Mouse (Mus musculus): ENCODE data around the gene Cdh23. TPM values are rescaled to one million over a fixed set of nuclear protein-coding genes. Genes with fewer than 3 reads are reported as not detected.

Cdh23 gene
- total and polyA plus RNA-seq, 3 experiments = 0.05 TPM; not detected in 2

DNA sequence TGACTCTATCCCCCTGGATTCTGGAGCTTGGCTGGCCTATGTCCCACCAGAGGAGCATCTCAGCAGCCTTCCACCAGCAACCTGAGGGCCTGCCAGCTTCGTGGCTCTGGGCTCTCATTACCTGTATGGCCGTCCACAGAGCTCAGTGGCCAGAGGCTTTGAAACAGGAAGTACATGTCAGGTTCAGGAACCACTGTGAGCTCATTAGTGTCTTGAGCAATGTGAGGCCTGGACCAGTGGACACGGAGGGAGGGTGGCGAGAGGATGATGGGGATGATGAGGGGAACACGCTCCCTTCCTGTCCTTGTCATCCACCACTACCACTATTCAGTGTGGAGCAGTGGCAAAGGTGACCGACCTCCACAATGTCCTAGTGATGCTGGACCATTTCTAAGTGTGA is 326.9 kb downstream of the Cdh23 start:
- H3K4me1 ChIP-seq (ENCODE audit: insufficient read depth, low read depth, low read length) = no peaks in the 10 kb centered on the region
- 0 out of 2 replicates have a peak, but pooled peaks cover 2% of the 10 kb centered on the region for H3K9me3 ChIP-seq (replicated peaks)
- no peaks in the 10 kb centered on the region for H3K36me3 ChIP-seq (replicated peaks)
- no peak for DNase-seq (ENCODE audit: low spot score)
- no peak overlapping the region for H3K4me3 ChIP-seq (ENCODE audit: low read depth, low read length)
- TF ChIP-seq GATA1 (IDR thresholded peaks at IDR 0.05; ENCODE audit: borderline replicate concordance, low read length) = no peak
- no peak for TF ChIP-seq CTCF (IDR thresholded peaks at IDR 0.05; ENCODE audit: low read depth, low read length)
- no peak for TF ChIP-seq POLR2AphosphoS5 (IDR thresholded peaks at IDR 0.05; ENCODE audit: insufficient replicate concordance, low read depth, low read length)
- no peak for TF ChIP-seq TAL1 (conservative IDR thresholded peaks at IDR 0.05; ENCODE audit: low read depth, low read length)
- no peak for TF ChIP-seq GATA2 (IDR thresholded peaks at IDR 0.05; ENCODE audit: borderline replicate concordance, low read depth, low read length)
- no peak for ATAC-seq (ENCODE audit: extremely low read depth, insufficient number of reproducible peaks, low FRiP score, poor library complexity, severe bottlenecking)
- no peaks in the 10 kb centered on the region for H3K27me3 ChIP-seq (ENCODE audit: insufficient read depth, low read length)

DNA sequence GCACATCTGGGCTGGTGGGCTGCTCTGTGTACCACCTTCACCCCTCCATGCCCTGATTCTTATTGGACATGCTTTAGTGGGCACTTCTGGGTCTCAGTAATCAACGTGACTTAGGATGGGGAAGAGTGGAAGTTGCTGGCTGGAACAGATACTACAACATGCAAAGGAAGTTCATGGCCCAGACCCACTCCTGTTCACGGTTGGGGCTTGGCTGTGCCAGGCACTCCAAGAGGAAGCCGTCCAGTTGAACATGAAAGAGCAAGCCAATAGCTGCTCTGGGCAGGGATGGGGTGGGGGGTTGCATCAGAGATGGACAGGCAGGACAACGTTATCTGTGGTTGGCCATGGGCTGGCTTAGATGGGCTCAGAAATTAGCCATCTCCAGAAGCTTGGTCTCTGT is 328.4 kb downstream of the Cdh23 start:
- TF ChIP-seq GATA2 (IDR thresholded peaks at IDR 0.05; ENCODE audit: borderline replicate concordance, low read depth, low read length) (no peak), GATA1 (IDR thresholded peaks at IDR 0.05; ENCODE audit: borderline replicate concordance, low read length) (no peak)
- H3K36me3 ChIP-seq (replicated peaks) = no peaks in the 10 kb centered on the region
- ATAC-seq (ENCODE audit: extremely low read depth, insufficient number of reproducible peaks, low FRiP score, poor library complexity, severe bottlenecking) (no peak), DNase-seq (ENCODE audit: low spot score) (no peak)
- H3K4me1 ChIP-seq (ENCODE audit: insufficient read depth, low read depth, low read length) = no peaks in the 10 kb centered on the region
- no peaks in the 10 kb centered on the region for H3K27me3 ChIP-seq (ENCODE audit: insufficient read depth, low read length)
- H3K9me3 ChIP-seq (replicated peaks) = 0 out of 2 replicates have a peak, but pooled peaks cover 2% of the 10 kb centered on the region
- no peak overlapping the region for H3K4me3 ChIP-seq (ENCODE audit: low read depth, low read length)

- Histone ChIP-seq H3K36me3 (replicated peaks) (no peaks in the 10 kb centered on the region), H3K4me3 (ENCODE audit: low read depth, low read length) (no peak overlapping the region), H3K9me3 (replicated peaks) (0 out of 2 replicates have a peak, but pooled peaks cover 2% of the 10 kb centered on the region), H3K4me1 (ENCODE audit: insufficient read depth, low read depth, low read length) (no peaks in the 10 kb centered on the region), H3K27me3 (ENCODE audit: insufficient read depth, low read length) (no peaks in the 10 kb centered on the region)
- no peak for ATAC-seq (ENCODE audit: extremely low read depth, insufficient number of reproducible peaks, low FRiP score, poor library complexity, severe bottlenecking)
- no peak for DNase-seq (ENCODE audit: low spot score)
- TF ChIP-seq TAL1 (conservative IDR thresholded peaks at IDR 0.05; ENCODE audit: low read depth, low read length) (no peak), GATA2 (IDR thresholded peaks at IDR 0.05; ENCODE audit: borderline replicate concordance, low read depth, low read length) (no peak), CTCF (IDR thresholded peaks at IDR 0.05; ENCODE audit: low read depth, low read length) (no peak), POLR2AphosphoS5 (IDR thresholded peaks at IDR 0.05; ENCODE audit: insufficient replicate concordance, low read depth, low read length) (no peak), GATA1 (IDR thresholded peaks at IDR 0.05; ENCODE audit: borderline replicate concordance, low read length) (no peak)
Observed at GRCm38 (mm10) chr10:60367145-60367544, 329.1 kb downstream of the Cdh23 start.

- no peak for TF ChIP-seq GATA1 (IDR thresholded peaks at IDR 0.05; ENCODE audit: borderline replicate concordance, low read length)
- TF ChIP-seq GATA2 (IDR thresholded peaks at IDR 0.05; ENCODE audit: borderline replicate concordance, low read depth, low read length) = no peak
- TF ChIP-seq CTCF (IDR thresholded peaks at IDR 0.05; ENCODE audit: low read depth, low read length) = no peak
- no peak for TF ChIP-seq TAL1 (conservative IDR thresholded peaks at IDR 0.05; ENCODE audit: low read depth, low read length)
- no peak for TF ChIP-seq POLR2AphosphoS5 (IDR thresholded peaks at IDR 0.05; ENCODE audit: insufficient replicate concordance, low read depth, low read length)
- Histone ChIP-seq H3K36me3 (replicated peaks) (no peaks in the 10 kb centered on the region), H3K4me3 (ENCODE audit: low read depth, low read length) (no peak overlapping the region), H3K27me3 (ENCODE audit: insufficient read depth, low read length) (no peaks in the 10 kb centered on the region), H3K4me1 (ENCODE audit: insufficient read depth, low read depth, low read length) (no peaks in the 10 kb centered on the region), H3K9me3 (replicated peaks) (no peaks in the 10 kb centered on the region)
- ATAC-seq (ENCODE audit: extremely low read depth, insufficient number of reproducible peaks, low FRiP score, poor library complexity, severe bottlenecking) = no peak
- no peak for DNase-seq (ENCODE audit: low spot score)
Observed at GRCm38 (mm10) chr10:60363426-60363825, 332.9 kb downstream of the Cdh23 start.

DNA sequence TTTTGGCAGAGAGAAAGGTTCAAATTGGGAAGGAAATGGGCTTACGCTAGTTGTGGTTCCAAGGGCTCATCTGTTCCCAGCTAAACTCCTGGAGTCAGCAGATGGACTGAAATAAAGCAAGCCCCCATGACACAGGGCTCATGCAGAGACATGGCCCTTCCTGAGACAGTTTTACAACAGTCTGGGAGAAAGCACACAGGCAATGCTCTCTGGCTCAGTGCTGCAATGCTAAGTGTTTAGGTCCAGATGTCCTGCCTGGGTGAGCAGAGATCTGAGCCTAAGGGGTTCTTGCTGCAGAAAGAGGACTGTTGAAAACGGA is 334.0 kb downstream of the Cdh23 start:
- H3K27me3 ChIP-seq (ENCODE audit: insufficient read depth, low read length) = no peaks in the 10 kb centered on the region
- no peaks in the 10 kb centered on the region for H3K36me3 ChIP-seq (replicated peaks)
- DNase-seq (ENCODE audit: low spot score) = no peak
- no peaks in the 10 kb centered on the region for H3K4me1 ChIP-seq (ENCODE audit: insufficient read depth, low read depth, low read length)
- ATAC-seq (ENCODE audit: extremely low read depth, insufficient number of reproducible peaks, low FRiP score, poor library complexity, severe bottlenecking) = no peak
- H3K9me3 ChIP-seq (replicated peaks) = no peaks in the 10 kb centered on the region
- TF ChIP-seq CTCF (IDR thresholded peaks at IDR 0.05; ENCODE audit: low read depth, low read length) (no peak), GATA2 (IDR thresholded peaks at IDR 0.05; ENCODE audit: borderline replicate concordance, low read depth, low read length) (no peak), TAL1 (conservative IDR thresholded peaks at IDR 0.05; ENCODE audit: low read depth, low read length) (no peak), GATA1 (IDR thresholded peaks at IDR 0.05; ENCODE audit: borderline replicate concordance, low read length) (no peak), POLR2AphosphoS5 (IDR thresholded peaks at IDR 0.05; ENCODE audit: insufficient replicate concordance, low read depth, low read length) (no peak)
- H3K4me3 ChIP-seq (ENCODE audit: low read depth, low read length) = no peak overlapping the region

DNA sequence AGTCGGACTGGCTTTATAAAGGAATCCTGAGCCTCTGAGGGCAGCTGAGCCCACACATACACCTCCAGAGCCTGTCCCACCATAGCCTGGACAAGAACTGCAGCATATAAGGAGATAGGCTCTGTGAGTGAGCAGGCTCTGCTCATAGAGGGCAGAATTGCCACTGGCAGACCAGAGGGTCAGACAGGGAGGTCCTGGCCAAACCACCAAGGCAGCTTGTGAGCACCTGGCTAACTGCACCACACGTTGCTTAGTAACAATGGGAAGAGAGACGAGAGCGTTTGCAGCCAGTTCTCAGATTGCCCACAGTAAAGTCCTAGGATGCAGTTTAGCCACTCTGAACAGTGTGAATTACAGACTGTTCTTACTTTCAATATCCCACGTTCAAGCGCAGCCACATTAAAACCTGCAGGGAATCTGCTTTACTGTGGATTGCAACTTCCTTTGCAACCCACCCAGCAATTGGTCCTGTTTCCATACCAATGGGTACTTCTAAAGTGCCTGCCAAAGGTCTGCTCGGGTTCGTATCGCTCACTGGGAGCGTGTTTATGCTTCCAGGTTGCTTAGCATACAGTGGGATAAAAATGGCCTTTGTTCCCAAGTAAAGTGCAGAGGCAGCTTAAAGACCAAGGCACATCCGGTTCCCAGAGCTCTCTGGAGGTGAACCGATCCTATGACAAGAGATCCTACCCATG is 334.5 kb downstream of the Cdh23 start:
- DNase-seq (ENCODE audit: low spot score) (no peak), ATAC-seq (ENCODE audit: extremely low read depth, insufficient number of reproducible peaks, low FRiP score, poor library complexity, severe bottlenecking) (no peak)
- Histone ChIP-seq H3K4me3 (ENCODE audit: low read depth, low read length) (no peak overlapping the region), H3K9me3 (replicated peaks) (no peaks in the 10 kb centered on the region), H3K36me3 (replicated peaks) (no peaks in the 10 kb centered on the region), H3K4me1 (ENCODE audit: insufficient read depth, low read depth, low read length) (no peaks in the 10 kb centered on the region), H3K27me3 (ENCODE audit: insufficient read depth, low read length) (no peaks in the 10 kb centered on the region)
- TF ChIP-seq TAL1 (conservative IDR thresholded peaks at IDR 0.05; ENCODE audit: low read depth, low read length) = no peak
- TF ChIP-seq GATA1 (IDR thresholded peaks at IDR 0.05; ENCODE audit: borderline replicate concordance, low read length) = no peak
- no peak for TF ChIP-seq POLR2AphosphoS5 (IDR thresholded peaks at IDR 0.05; ENCODE audit: insufficient replicate concordance, low read depth, low read length)
- TF ChIP-seq GATA2 (IDR thresholded peaks at IDR 0.05; ENCODE audit: borderline replicate concordance, low read depth, low read length) = no peak
- no peak for TF ChIP-seq CTCF (IDR thresholded peaks at IDR 0.05; ENCODE audit: low read depth, low read length)

All from G1E (cell line).